ENCODE assay signal across 7 mouse cellular contexts in genomic region chr9:32543040-32543581, GRCm38 (mm10). TPM values are rescaled to one million over a fixed set of nuclear protein-coding genes. Genes with fewer than 3 reads are reported as not detected.
DNase-seq lines count a peak whose midpoint lies in the region; ATAC-seq and TF ChIP-seq lines count a peak whose summit lies in the region.

No protein-coding gene starts in this region.

- H3K4me2 ChIP-seq in liver, embryonic 13.5 days, result peak overlapping the region; percentile 79

- peaks cover 83% of the 10 kb centered on the region for H3K4me1 ChIP-seq in hindbrain, embryonic 10.5 days (replicated peaks)
- peaks cover 43% of the 10 kb centered on the region for H3K4me1 ChIP-seq in liver, embryonic 13.5 days (replicated peaks)

- whole genome bisulfite sequencing in hindbrain, embryonic 10.5 days, result under 1% methylated on average over 18 of the region's 18 CpGs
- WGBS in liver, embryonic 13.5 days (ENCODE audit: insufficient replicate concordance), result 1% methylated on average over 18 of the region's 18 CpGs

- peak overlapping the region; percentile 76 for H3K4me3 ChIP-seq in hindbrain, embryonic 10.5 days
- peak overlapping the region; percentile 61 for H3K4me3 ChIP-seq in liver, embryonic 13.5 days (replicated peaks)

- peak overlapping the region; percentile 50 for H3K9ac ChIP-seq in liver, embryonic 13.5 days

- DNase-seq in CD4-positive helper T cell, adult 2 months (ENCODE audit: low read depth, low spot score), result peak; percentile 15
- DNase-seq in brain, embryonic 14.5 days (ENCODE audit: low read depth), result peak; percentile 19
- DNase-seq in hindbrain, embryonic 10.5 days (ENCODE audit: low spot score), result peak; percentile 85
- DNase-seq in liver, embryonic 13.5 days, result no peak
- DNase-seq in yolk sac, embryonic 10.5 days (ENCODE audit: low spot score), result peak; percentile 61
- DNase-seq in urinary bladder, postnatal 14 days (ENCODE audit: low spot score), result no peak

- no peak for TF ChIP-seq POLR2A in brain, embryonic 14.5 days (IDR thresholded peaks at IDR 0.05; ENCODE audit: borderline replicate concordance, extremely low read depth, insufficient read depth, insufficient read length, poor library complexity, severe bottlenecking)

- no peak for TF ChIP-seq CTCF in brain, embryonic 14.5 days (IDR thresholded peaks at IDR 0.05; ENCODE audit: borderline replicate concordance, extremely low read depth, insufficient read depth, insufficient read length)

- H3K36me3 ChIP-seq in hindbrain, embryonic 10.5 days, result no peaks in the 10 kb centered on the region
- H3K36me3 ChIP-seq in liver, embryonic 13.5 days, result no peaks in the 10 kb centered on the region

- no peak for ATAC-seq in liver, embryonic 13.5 days (ENCODE audit: low read depth)
- no peak for ATAC-seq in erythroblast, adult 5-6 weeks (replicated peaks; ENCODE audit: low FRiP score, poor library complexity, severe bottlenecking)

- H3K27me3 ChIP-seq in hindbrain, embryonic 10.5 days (ENCODE audit: insufficient read depth, poor library complexity, severe bottlenecking), result peaks cover 100% of the 10 kb centered on the region
- peaks cover 100% of the 10 kb centered on the region for H3K27me3 ChIP-seq in liver, embryonic 13.5 days

- H3K9me3 ChIP-seq in hindbrain, embryonic 10.5 days, result no peaks in the 10 kb centered on the region
- no peaks in the 10 kb centered on the region for H3K9me3 ChIP-seq in liver, embryonic 13.5 days (replicated peaks)

- peak overlapping the region; percentile 90 for H3K27ac ChIP-seq in hindbrain, embryonic 10.5 days
- H3K27ac ChIP-seq in liver, embryonic 13.5 days, result 0 out of 2 replicates have a peak overlapping the region, but pooled peaks have one; percentile 29

RNA-seq across cellular contexts. Expression of gene Fli1, which starts 0.5 kb away (rescaled TPM):
- 2.5 and 5.3 TPM in 2 replicates for polyA plus RNA-seq in brain, embryonic 14.5 days (2012; rRNA removed)
- polyA plus RNA-seq in hindbrain, embryonic 10.5 days (2016; fragmentation: Nextera tagmentation; extraction: Ambion mirVana), result 23.1 and 26.2 TPM in 2 replicates
- polyA plus RNA-seq in liver, embryonic 13.5 days (2015; fragmentation: Nextera tagmentation; extraction: Ambion mirVana), result 9.1 and 13.2 TPM in 2 replicates
- total RNA-seq in erythroblast, adult 5-6 weeks (2015; ENCODE audit: low replicate concordance), result 27.3 and 30.5 TPM in 2 replicates
- total RNA-seq in erythroblast, adult 5-6 weeks (2017; ENCODE audit: low replicate concordance), result 21.7 and 26.2 TPM in 2 replicates

Comparison
In these comparisons a context has a peak if more than half of its experiments do, and no peak if none do; other contexts are left out.
1. DNase-seq: peak in CD4-positive helper T cell, adult 2 months (single experiment), brain, embryonic 14.5 days (single experiment), hindbrain, embryonic 10.5 days (single experiment) and yolk sac, embryonic 10.5 days (single experiment); none in liver, embryonic 13.5 days (single experiment) and urinary bladder, postnatal 14 days (single experiment).